Mouse (Mus musculus) heart, embryonic 13.5 days (tissue): Measurements from ENCODE around the gene Ripor2. TPM values are rescaled to one million over a fixed set of nuclear protein-coding genes. Genes with fewer than 3 reads are reported as not detected.

Source experiments
- ATAC-seq: fragments of 200-750 bp; cut with Nextera tagmentation; 2 replicates; pipeline ENCODE4 v1.8.0; 2017; ENCODE audit warnings: moderate TSS enrichment; ENCODE audit not compliant: insufficient number of reproducible peaks, low FRiP score, low TSS enrichment; ENCODE audit errors: extremely low read depth
- H3K27ac ChIP-seq: fragments of 300-500 bp; sonication (generic); replicated peaks from 2 replicates; pipeline ENCODE4 v1.5.1; 2015; ENCODE audit warnings: moderate library complexity, mild to moderate bottlenecking, inconsistent platforms
- H3K27me3 ChIP-seq: fragments of 300-500 bp; sonication (generic); replicated peaks from 2 replicates; pipeline ENCODE4 v1.6.1; 2015; ENCODE audit warnings: mild to moderate bottlenecking, inconsistent platforms
- H3K36me3 ChIP-seq: fragments of 300-500 bp; sonication (generic); 2 replicates; pipeline ENCODE4 v1.6.1; 2015; ENCODE audit warnings: mild to moderate bottlenecking, inconsistent platforms
- H3K4me1 ChIP-seq: fragments of 300-500 bp; sonication (generic); 2 replicates; pipeline ENCODE4 v1.6.1; 2015; ENCODE audit warnings: inconsistent platforms
- H3K4me2 ChIP-seq: fragments of 300-500 bp; sonication (generic); 2 replicates; pipeline ENCODE4 v1.6.1; 2015; ENCODE audit warnings: inconsistent platforms, mild to moderate bottlenecking, moderate library complexity
- H3K4me3 ChIP-seq: fragments of 300-500 bp; sonication (generic); 2 replicates; pipeline ENCODE4 v1.5.1; 2015; ENCODE audit warnings: moderate library complexity, mild to moderate bottlenecking, inconsistent platforms
- H3K9ac ChIP-seq: fragments of 300-500 bp; sonication (generic); 2 replicates; pipeline ENCODE4 v1.6.1; 2015; ENCODE audit warnings: inconsistent platforms, mild to moderate bottlenecking, moderate library complexity
- H3K9me3 ChIP-seq: fragments of 300-500 bp; sonication (generic); 2 replicates; pipeline ENCODE4 v1.6.1; 2016; ENCODE audit warnings: inconsistent platforms
- WGBS: fragments of 180-500 bp; shearing (Covaris S2); methylation state at CpG from one replicate; pipeline ENCODE4 v1.1.7; 2015; ENCODE audit warnings: mixed read lengths; 5-methylcytosine and 5-hydroxymethylcytosine counted together
- polyA plus RNA-seq: library from polyadenylated mRNA; unstranded; fragments of >200 nt; fragmentation: Nextera tagmentation; extraction: Ambion mirVana; gene quantifications from 2 replicates; pipeline ENCODE4 v1.2.1, GENCODE M21; 2015

Ripor2 gene
- polyA plus RNA-seq, 1 experiment from 2014 or later: 10.8 TPM

DNA sequence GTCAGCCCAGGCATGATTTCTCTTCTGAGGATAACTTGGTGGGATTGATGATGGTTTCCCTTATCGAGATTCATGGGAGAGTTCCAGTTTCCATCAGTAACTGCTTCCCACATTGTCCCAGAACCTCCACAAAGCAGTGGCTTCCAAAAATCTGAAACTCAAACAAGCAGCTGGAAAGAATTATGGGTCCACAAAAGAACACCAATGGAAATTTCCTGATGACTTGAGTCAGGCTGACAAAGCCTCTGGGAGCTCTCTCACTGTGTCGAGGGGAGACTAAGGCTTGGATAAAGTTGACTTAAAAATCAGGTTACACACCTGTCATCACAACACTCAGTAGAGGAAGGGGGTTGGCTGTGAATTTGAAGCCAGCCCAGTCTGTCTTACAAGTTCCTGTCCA is 67.1 kb downstream of the Ripor2 start:
- no peaks in the 10 kb centered on the region for H3K27me3 ChIP-seq
- 63% methylated on average over 2 of the region's 2 CpGs for WGBS
- no peak for ATAC-seq
- H3K27ac ChIP-seq: no peak overlapping the region
- H3K36me3 ChIP-seq: no peaks in the 10 kb centered on the region
- no peaks in the 10 kb centered on the region for H3K9me3 ChIP-seq
- no peak overlapping the region for H3K9ac ChIP-seq
- H3K4me3 ChIP-seq: no peak overlapping the region
- H3K4me2 ChIP-seq: no peak overlapping the region
- H3K4me1 ChIP-seq: peaks cover 26% of the 10 kb centered on the region

DNA sequence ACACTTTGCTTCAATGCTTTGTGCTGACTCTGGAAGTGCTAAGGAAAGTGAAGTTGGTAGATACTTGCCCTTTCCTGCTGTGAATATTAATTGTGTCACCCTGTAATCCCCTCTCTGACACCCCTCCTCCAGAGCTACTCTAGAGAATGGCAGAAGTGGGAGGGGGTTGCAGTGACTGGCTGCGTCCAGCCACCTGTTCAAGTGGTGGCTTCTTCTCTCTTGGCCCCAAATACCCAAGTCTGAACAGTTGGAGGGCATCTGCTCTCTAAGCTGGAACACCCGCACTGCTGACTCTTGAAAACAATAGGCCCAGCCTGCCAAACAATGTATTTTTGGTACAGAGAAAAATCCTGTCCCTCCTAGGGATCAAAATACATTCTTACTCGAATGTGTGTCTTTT is 69.0 kb downstream of the Ripor2 start:
- Histone ChIP-seq H3K27me3 (no peaks in the 10 kb centered on the region), H3K27ac (no peak overlapping the region; the same call in 1 of the 2 replicates), H3K4me1 (peaks cover 27% of the 10 kb centered on the region), H3K4me3 (no peak overlapping the region), H3K4me2 (no peak overlapping the region), H3K9ac (no peak overlapping the region), H3K9me3 (no peaks in the 10 kb centered on the region), H3K36me3 (no peaks in the 10 kb centered on the region)
- 67% methylated on average over 3 of the region's 3 CpGs for WGBS
- no peak for ATAC-seq

DNA sequence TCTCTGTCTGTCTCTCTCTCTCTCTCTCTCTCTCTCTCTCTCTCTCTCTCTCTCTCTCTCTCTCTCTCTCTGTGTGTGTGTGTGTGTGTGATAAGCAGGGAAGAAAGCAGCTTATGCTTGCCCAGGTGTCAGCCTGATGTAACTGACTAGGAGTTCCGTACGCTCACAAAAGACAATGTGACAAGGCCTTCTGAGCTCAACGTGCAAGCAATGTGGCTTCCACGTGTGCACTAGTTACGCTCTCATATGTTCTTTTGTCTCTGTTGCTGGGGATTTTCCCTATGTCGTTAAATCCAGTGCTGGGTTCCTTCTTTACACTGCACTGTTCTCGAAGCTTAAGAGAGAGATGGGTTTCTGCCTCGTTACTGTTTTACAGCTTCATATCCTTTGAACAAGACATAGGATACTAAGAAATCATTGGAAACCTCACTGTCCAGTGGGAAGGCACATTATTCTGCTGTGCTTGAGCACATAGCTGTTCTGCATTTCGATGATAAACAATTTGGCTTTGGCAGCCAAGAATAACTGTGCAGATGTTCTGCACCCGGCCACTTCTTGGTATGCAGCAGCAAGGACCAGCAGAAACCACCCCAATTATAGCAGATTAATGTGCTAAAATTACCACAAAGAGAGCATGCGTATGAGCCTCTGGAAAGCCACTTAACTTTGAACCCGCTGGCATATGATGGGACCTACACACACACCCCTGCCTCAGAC is 73.1 kb downstream of the Ripor2 start:
- Histone ChIP-seq H3K4me1 (peaks cover 39% of the 10 kb centered on the region), H3K36me3 (no peaks in the 10 kb centered on the region), H3K4me2 (no peak overlapping the region), H3K9me3 (no peaks in the 10 kb centered on the region), H3K4me3 (no peak overlapping the region), H3K27me3 (no peaks in the 10 kb centered on the region), H3K27ac (peak overlapping the region; percentile 48), H3K9ac (no peak overlapping the region)
- no peak for ATAC-seq
- WGBS: 54% methylated on average over 12 of the region's 12 CpGs

DNA sequence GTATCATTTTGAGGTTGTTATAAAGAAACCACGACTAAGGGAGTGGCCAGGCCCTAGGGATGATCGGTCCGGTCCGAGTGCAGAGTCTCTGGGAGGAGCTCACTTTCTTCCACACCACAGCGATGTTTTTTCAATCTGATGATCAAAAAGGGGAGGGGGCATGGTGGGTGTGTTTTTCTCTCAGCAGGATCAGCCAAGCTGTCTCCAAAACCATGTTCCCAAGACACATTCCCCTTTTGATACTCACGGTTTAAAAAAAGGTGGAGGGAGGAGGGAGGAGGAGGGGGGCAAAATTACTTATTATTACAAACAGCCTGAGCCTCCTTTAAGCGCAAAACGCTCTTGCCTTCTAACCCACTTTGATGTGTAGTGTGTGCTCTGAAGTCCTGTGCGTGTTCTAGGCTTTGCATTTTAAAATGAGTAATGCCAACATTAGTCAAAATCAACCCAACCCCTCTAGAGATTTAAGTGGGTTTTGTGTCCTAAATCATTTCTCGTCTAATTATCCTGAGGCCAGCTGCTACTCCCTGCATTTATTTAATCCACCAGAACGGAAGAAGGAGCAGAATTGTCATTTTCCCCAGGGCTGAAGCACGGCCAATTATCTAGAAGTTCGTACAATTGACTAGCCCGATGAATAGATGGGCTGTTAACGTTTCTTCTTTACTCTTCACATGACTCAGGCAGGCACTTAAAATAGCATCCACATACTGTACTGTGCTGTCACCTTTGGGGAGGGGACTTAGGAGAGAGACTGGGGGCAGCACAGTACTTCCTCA is 74.9 kb downstream of the Ripor2 start:
- no peaks in the 10 kb centered on the region for H3K36me3 ChIP-seq
- H3K4me1 ChIP-seq: peaks cover 35% of the 10 kb centered on the region
- no peak for ATAC-seq
- no peaks in the 10 kb centered on the region for H3K9me3 ChIP-seq
- no peak overlapping the region for H3K4me3 ChIP-seq
- H3K9ac ChIP-seq: peak overlapping the region; percentile 14; the same call in 1 of the 2 replicates
- no peak overlapping the region for H3K27ac ChIP-seq
- H3K27me3 ChIP-seq: no peaks in the 10 kb centered on the region
- peak overlapping the region; percentile 22 for H3K4me2 ChIP-seq
- WGBS: 41% methylated on average over 15 of the region's 15 CpGs

DNA sequence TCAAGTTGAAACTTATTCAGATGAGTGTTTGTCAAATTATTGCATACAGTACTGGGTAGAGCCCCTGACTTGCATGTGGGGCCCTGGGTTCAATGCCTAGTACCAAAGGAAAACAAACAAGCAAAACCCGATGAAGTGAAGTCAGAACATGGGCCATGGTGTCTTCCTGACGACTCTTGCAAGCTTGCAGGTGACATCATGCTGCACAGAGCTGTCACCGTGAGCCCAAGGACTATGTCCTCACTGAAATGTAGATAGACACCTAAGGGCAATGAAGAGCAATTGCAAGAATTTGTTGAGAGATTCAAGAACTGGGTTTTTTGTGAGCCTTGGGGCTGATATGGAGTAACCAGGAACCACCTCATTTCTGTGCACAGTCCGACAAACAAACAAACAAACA is 84.8 kb downstream of the Ripor2 start:
- 76% methylated on average over 4 of the region's 4 CpGs for WGBS
- Histone ChIP-seq H3K9ac (no peak overlapping the region), H3K27ac (no peak overlapping the region), H3K27me3 (no peaks in the 10 kb centered on the region), H3K4me2 (no peak overlapping the region), H3K36me3 (peaks cover 7% of the 10 kb centered on the region), H3K4me1 (peaks cover 19% of the 10 kb centered on the region), H3K4me3 (no peak overlapping the region), H3K9me3 (no peaks in the 10 kb centered on the region)
- ATAC-seq: no peak

DNA sequence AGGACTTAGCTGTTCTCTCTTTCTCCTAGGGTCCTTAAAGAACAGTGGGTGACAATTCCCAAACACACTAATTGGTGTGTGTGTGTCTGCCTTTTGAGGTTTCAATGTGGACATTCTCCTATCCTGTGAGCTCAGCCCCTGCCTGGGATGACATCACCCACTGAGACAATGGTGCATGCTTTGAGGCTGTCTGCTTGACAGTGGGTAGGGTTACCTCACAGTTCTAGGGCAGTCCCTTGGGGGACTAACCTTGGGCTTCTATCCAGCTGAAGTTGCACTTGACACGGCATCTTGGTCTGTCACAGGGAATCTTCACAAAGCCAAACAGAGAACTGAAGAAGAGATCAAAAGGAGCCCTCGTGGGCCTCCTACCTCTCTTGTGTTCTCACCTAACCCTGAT is 86.6 kb downstream of the Ripor2 start:
- no peak overlapping the region for H3K4me3 ChIP-seq
- 50% methylated on average over 2 of the region's 2 CpGs for WGBS
- no peak overlapping the region for H3K9ac ChIP-seq
- no peaks in the 10 kb centered on the region for H3K27me3 ChIP-seq
- no peaks in the 10 kb centered on the region for H3K9me3 ChIP-seq
- ATAC-seq: no peak
- peaks cover 20% of the 10 kb centered on the region for H3K36me3 ChIP-seq
- no peak overlapping the region for H3K4me2 ChIP-seq
- H3K27ac ChIP-seq: no peak overlapping the region
- H3K4me1 ChIP-seq: peaks cover 12% of the 10 kb centered on the region

DNA sequence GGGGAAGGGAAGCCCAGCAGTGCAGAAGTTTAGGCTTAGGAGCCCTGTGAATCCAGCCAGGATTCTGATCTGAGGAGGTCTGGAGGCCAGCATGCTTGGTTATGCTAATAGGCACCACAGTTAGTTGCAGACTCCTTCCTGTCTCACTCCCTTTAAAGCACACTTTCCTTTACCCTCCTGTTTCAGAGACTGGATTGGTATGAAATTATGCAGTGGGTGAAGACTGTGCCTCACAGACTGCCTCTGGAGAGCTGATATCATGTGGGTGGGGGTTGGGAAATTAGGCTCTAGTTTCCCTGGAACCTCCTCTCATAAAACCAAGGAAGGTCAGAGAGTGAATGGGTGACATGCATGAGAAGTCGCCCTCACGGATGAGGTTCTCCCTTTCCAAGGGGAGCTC is 88.7 kb downstream of the Ripor2 start:
- Histone ChIP-seq H3K4me2 (no peak overlapping the region), H3K9ac (peak overlapping the region; percentile 29; the same call in 1 of the 2 replicates), H3K4me3 (no peak overlapping the region), H3K27me3 (no peaks in the 10 kb centered on the region), H3K9me3 (no peaks in the 10 kb centered on the region), H3K36me3 (peaks cover 24% of the 10 kb centered on the region), H3K27ac (no peak overlapping the region), H3K4me1 (peaks cover 7% of the 10 kb centered on the region)
- ATAC-seq: no peak
- 91% methylated on average over 2 of the region's 2 CpGs for WGBS

DNA sequence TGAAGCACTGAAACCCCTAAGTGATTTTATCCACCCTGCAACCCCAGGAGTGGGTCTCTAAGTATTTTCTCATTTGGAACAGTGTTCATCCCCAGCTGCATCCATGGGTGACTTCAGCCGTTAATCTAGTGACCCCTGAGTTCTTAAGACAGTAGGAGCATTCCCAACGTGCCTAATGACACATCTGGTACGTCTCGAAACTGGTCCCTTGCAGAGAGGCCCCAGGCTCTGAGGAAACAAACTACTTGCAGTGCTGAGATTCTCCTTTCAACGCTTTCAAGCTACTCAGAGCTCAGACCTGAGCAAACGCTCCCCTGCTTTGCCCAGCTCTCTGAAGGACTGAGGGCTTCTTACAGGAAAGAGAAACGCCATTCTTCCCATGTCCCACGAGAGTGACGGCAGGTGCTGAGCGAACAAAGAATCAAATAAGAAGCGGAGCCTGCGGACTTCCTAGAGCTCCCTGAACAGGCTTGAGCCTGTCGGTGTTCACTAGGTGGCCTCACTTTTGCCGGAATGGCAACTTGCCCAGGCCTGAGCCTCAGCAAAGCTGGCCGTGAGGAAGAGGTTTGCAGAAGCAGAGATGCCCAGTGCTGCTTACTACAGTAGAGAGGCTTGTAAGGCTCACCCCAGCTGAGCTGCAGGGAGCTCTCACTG is 97.2 kb downstream of the Ripor2 start:
- ATAC-seq: no peak
- Histone ChIP-seq H3K4me3 (no peak overlapping the region), H3K9ac (no peak overlapping the region), H3K27ac (no peak overlapping the region), H3K36me3 (peaks cover 59% of the 10 kb centered on the region), H3K9me3 (no peaks in the 10 kb centered on the region), H3K4me1 (peaks cover 10% of the 10 kb centered on the region), H3K4me2 (no peak overlapping the region), H3K27me3 (no peaks in the 10 kb centered on the region)
- WGBS: 40% methylated on average over 15 of the region's 15 CpGs

DNA sequence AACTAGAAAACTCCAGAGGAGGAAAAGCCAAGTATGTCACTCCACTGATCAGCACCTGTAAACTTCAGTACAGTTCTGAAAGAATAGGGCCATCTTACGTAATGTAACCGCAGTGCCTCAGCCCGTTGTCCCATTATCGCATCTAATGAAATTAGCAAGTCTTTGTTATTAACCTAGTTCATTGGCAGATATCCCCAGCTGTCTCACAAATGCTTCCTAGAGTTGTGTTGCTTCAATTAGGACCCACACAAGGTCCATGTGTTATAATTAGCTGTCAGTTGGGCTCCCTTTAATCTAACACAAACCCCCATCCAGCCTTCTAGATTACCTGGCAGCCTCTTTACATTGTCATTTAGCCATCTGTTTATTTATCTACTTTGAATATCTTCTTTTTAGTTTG is 99.0 kb downstream of the Ripor2 start:
- Histone ChIP-seq H3K27me3 (no peaks in the 10 kb centered on the region), H3K36me3 (peaks cover 56% of the 10 kb centered on the region), H3K4me2 (no peak overlapping the region), H3K4me3 (no peak overlapping the region), H3K9ac (no peak overlapping the region), H3K27ac (no peak overlapping the region), H3K9me3 (no peaks in the 10 kb centered on the region), H3K4me1 (peaks cover 11% of the 10 kb centered on the region)
- WGBS: 93% methylated on average over 4 of the region's 4 CpGs
- no peak for ATAC-seq

DNA sequence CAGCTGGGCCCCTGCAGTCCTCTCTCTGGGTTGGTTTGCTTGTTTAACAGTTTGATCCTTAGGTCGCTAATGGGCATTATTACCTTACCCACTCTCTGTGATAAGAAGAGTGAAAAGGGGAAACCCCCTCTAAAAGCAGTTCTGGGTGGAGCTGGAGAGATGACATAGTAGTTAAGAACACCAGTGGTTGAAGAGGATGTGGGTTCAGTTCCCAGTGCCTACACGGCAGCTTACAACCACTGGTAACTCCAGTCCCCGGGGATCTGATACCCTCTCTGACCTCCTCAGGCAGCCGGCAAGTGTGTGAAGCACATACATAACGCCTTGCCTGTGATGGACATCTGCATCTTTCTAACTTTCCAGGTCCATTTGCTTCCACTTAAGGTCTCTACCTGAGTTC is 100.4 kb downstream of the Ripor2 start:
- Histone ChIP-seq H3K36me3 (peaks cover 47% of the 10 kb centered on the region), H3K9ac (no peak overlapping the region), H3K4me1 (peaks cover 24% of the 10 kb centered on the region), H3K9me3 (no peaks in the 10 kb centered on the region), H3K4me3 (no peak overlapping the region), H3K27ac (no peak overlapping the region), H3K4me2 (no peak overlapping the region), H3K27me3 (no peaks in the 10 kb centered on the region)
- WGBS: 68% methylated on average over 5 of the region's 5 CpGs
- no peak for ATAC-seq

DNA sequence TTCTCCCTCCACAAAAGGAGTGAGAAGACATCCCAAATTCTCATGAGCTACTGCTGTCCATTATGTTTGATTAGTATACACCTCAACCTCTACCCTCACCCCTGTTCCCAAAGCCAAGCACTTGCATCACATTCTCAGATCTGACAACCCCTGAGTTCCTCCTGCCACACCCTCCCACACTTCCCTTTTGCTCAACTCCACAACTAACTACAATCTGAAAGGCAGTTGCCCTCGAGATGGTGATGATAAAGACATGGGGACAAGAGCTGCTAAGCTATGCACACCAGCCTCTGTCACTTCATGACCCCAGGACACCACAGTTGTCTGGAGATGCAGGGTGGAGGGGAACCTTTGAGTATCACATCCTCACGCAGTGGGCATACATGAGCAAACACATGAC is 102.5 kb downstream of the Ripor2 start:
- Histone ChIP-seq H3K4me3 (no peak overlapping the region), H3K36me3 (peaks cover 26% of the 10 kb centered on the region), H3K4me2 (no peak overlapping the region), H3K27me3 (0 out of 2 replicates have a peak, but pooled peaks cover 3% of the 10 kb centered on the region), H3K9me3 (no peaks in the 10 kb centered on the region), H3K27ac (no peak overlapping the region), H3K4me1 (peaks cover 15% of the 10 kb centered on the region), H3K9ac (no peak overlapping the region)
- ATAC-seq: no peak
- 60% methylated on average over 2 of the region's 2 CpGs for WGBS
